ENCODE assay signal across 8 mouse cellular contexts in genomic region chr8:44696066-44696853, GRCm38 (mm10).
DNase-seq lines count a peak whose midpoint lies in the region; ATAC-seq and TF ChIP-seq lines count a peak whose summit lies in the region.

No protein-coding gene starts in this region.

- 40% methylated on average over 9 of the region's 9 CpGs for WGBS in lung, adult 2 months
- 16% methylated on average over 9 of the region's 9 CpGs for WGBS in large intestine, adult 2 months
- 29% methylated on average over 9 of the region's 9 CpGs for WGBS in stomach, embryonic 14.5 days

- no peak for TF ChIP-seq POLR2A in lung, adult 2 months (IDR thresholded peaks at IDR 0.05; ENCODE audit: borderline replicate concordance, extremely low read depth, low read depth, low read length)

- no peak overlapping the region for H3K9ac ChIP-seq in stomach, embryonic 14.5 days (replicated peaks; ENCODE audit: low read depth, low read length)

- H3K4me1 ChIP-seq in lung, adult 2 months (ENCODE audit: control insufficient read depth, insufficient read depth, low read length): no peaks in the 10 kb centered on the region; the same call in 1 of the 2 replicates
- H3K4me1 ChIP-seq in stomach, embryonic 14.5 days (ENCODE audit: control insufficient read depth, insufficient read depth, low read length): peaks cover 12% of the 10 kb centered on the region; the same call in 1 of the 2 replicates

- DNase-seq in lung, adult 18-20 months: peak; percentile 6 to 16
- DNase-seq in lung, adult 2 months: no peak
- peak; percentile 40 for DNase-seq in embryo, embryonic 11.5 days (ENCODE audit: low read depth, low spot score)
- DNase-seq in heart, postnatal 36 days: peak; percentile 49 to 51
- peak; percentile 16 for DNase-seq in large intestine, adult 2 months (ENCODE audit: low read depth, low spot score)
- DNase-seq in frontal cortex, postnatal 25 days (ENCODE audit: low spot score in 2 of 2): no peak
- DNase-seq in urinary bladder, postnatal 10 days (ENCODE audit: low spot score): no peak

- H3K9me3 ChIP-seq in stomach, embryonic 14.5 days (ENCODE audit: control insufficient read depth, low read depth, low read length): no peaks in the 10 kb centered on the region

- peak; percentile 57; the same call in 1 of the 2 replicates for ATAC-seq in stomach, embryonic 14.5 days (ENCODE audit: insufficient number of reproducible peaks, insufficient read depth, low FRiP score, low read depth)

- intact Hi-C loops in heart, postnatal 36 days (cut with DNase I): loop anchor here (10.0 kb wide), 1 partner anchor 289 kb away; no protein-coding TSS in a partner anchor

- no peaks in the 10 kb centered on the region for H3K36me3 ChIP-seq in stomach, embryonic 14.5 days (ENCODE audit: control insufficient read depth, insufficient read depth, low read length)

- peak overlapping the region; percentile 52; the same call in 1 of the 2 replicates for H3K27ac ChIP-seq in stomach, embryonic 14.5 days (ENCODE audit: low read length)

- H3K27me3 ChIP-seq in stomach, embryonic 14.5 days (ENCODE audit: control insufficient read depth, insufficient read depth, low read length): no peaks in the 10 kb centered on the region

- H3K4me2 ChIP-seq in stomach, embryonic 14.5 days (replicated peaks; ENCODE audit: low read depth, low read length): no peak overlapping the region

- H3K4me3 ChIP-seq in lung, adult 2 months (replicated peaks; ENCODE audit: extremely low read depth, low read depth, low read length): no peak overlapping the region
- no peak overlapping the region for H3K4me3 ChIP-seq in stomach, embryonic 14.5 days (ENCODE audit: low read depth, low read length)

- no peak for TF ChIP-seq CTCF in lung, adult 2 months (IDR thresholded peaks at IDR 0.05; ENCODE audit: insufficient read depth, low read length)

Comparison
In these comparisons a context has a peak if more than half of its experiments do, and no peak if none do; other contexts are left out.
1. DNase-seq: peak in lung, adult 18-20 months (2 of 2), embryo, embryonic 11.5 days (single experiment), heart, postnatal 36 days (2 of 2) and large intestine, adult 2 months (single experiment); none in lung, adult 2 months (single experiment), frontal cortex, postnatal 25 days (0 of 2) and urinary bladder, postnatal 10 days (single experiment).